Mouse (Mus musculus) WW6 (cell line): ENCODE results near the gene B430306N03Rik.
"Not testable (repeated sequence)": the region's sequence is repeated elsewhere in the genome, so short reads cannot be mapped to it uniquely, and the experiment has no call there.

ENCODE experiments used
- DNase-seq: peaks from one replicate; pipeline ENCODE4 v3.0.0-alpha.2; 2013; ENCODE audit warnings: low read depth, low spot score

B430306N03Rik gene

GRCm38 (mm10) chr17:48315905-48316579, at the start of gene B430306N03Rik:
B430306N03Rik (plus strand) TSS chr17:48316141.
- DNase-seq = not testable (repeated sequence)

DNA sequence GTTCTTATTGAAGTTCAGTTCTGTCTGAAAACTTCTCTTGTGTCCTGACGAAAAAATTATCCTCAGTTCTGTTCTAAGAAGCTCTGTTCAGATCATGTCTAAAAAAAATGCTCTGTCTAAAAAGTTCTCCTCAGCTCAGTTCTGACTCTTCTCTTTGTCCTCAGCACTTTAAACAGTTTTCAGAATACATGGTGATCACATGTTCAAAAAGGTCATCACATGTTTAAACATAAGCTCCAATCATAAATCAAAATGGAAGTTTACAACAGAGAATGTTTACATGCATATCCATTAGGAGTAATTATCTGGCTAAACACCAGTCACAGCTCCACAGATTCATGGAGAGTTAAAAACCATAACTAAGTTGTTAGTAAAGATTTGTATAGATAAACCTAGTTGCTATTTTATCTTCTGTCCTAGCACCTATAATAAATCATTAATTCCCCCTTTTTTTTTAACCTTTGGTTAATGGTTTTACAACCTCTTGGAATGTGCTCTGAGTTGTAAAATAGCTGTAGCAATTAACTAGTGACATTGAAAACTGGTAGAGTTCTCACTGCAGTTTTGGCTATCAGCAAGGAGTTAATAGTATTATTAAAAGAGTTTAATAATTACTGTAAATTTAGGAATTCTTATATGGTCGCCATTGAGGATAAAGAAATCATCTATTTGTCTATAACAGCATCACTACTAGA, 49.2 kb upstream of the B430306N03Rik start:
- no peak for DNase-seq

DNA sequence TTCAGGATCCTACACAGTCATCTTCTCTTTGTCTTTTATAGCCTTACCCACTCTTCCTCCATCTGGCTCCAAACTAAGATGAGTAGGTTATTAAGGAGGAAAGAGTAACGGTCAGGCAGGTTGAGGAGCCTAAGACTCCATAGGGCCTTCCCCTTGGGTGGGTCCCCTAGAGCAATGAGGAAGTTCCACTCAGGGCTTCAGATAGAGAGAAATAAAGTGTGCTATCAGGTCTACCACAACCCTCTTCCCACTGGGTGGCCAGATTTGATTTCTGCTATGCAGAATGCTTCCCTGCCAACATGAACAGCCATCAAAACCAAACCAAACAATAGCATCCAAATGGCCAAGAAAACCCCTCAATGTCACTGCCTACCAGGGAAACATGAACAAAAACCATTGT, 48.4 kb upstream of the B430306N03Rik start:
- DNase-seq = no peak

DNA sequence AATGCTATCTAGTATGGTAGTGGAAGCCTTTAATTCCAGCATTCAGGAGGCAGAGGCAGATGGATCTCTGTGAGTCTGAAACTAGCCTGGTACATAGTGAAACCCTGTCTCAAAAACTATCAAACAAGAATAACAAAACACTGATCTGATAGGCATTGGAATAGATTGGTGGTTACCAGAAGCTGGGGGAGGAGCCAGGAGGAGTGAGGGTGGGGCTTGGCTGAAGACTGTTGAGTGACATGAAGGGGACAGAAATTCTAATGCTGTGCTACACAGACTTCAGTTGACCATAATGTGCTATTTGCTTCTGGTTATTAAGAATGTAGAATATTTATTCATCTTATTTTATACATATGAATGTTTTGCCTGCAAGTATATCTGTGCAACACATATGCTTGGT, 47.7 kb upstream of the B430306N03Rik start:
- no peak for DNase-seq

GRCm38 (mm10) chr17:48269833-48270232, 46.1 kb upstream of the B430306N03Rik start:
- DNase-seq = no peak

GRCm38 (mm10) chr17:48272158-48272557, 43.8 kb upstream of the B430306N03Rik start:
- DNase-seq = no peak

DNA sequence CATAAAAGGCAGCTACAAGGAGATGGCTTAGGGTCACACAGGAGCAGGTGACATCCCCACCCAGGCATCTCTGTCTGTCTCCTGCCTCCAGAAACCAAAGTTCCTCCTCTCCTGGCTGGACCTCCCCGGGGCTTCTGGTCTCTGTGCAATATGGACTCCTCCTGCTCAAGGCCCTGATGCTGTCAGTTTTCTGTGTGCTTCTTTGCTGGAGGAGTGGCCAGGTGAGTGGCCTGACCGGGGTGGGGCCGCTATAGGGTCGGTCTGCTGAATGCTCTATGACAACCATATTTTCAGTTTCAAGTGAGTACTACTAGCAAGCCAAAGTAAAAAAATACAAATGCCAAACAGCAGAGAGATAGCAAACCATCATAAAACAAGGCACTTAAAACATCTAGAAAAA, 43.3 kb upstream of the B430306N03Rik start:
- DNase-seq = no peak

DNA sequence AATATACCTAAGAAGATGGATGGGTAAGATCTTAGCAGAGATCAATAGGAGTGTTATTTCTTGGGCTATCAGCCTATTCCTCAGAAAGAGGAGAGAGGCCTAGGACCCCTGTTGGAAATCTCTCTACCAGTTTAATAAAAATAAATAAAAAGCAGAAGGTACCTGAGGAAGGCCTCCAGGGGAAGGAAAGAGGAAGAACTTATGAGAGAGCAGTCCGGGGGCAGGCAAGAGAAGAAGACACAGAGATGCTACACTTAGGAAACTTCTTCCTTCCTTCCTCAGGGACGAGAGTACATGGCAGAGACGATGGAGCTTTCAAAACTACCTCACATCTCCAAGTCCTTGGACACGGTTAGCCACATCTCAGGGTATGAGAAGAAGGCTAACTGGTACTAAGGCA, 41.8 kb upstream of the B430306N03Rik start:
- DNase-seq = no peak

DNA sequence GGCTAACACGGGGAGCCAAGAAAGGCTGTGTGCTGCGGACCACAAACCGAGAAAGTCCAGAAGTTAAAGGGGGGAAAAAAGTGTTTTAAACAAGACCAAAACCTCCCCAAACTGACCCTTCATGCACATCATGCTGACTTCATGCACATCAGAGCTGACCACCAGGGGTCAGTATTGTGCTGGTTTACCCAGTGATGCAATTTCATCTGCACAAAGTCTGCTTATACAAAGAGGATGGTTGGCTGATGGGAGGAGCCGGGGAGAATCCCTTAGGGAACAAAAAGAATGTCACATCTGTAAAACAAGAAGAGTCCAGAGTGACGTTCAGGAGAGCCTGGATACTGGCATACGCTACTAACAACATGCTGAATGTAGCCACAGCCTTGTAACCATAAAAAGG, 41.1 kb upstream of the B430306N03Rik start:
- peak; percentile 40 for DNase-seq

DNA sequence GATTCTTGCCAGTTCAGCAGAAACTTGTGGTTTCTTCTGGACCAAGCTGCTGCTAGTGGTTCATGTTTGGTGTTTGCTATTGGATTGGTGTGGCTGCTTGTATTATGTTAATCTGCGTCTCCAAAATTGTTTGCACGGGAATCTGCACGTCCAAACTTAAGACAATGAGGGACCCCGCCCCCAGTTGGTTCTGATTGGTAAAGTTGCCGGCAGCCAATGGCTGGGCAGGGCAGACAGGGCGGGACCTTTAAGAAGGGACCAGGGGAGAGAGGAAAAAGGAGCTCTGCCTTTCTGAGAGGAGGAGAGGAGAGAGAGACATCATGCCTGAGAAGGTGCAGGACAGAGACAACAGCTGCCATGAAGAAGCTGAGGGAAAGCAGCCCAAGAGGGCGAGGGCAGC, 40.2 kb upstream of the B430306N03Rik start:
- no peak for DNase-seq

GRCm38 (mm10) chr17:48278381-48278780, 37.6 kb upstream of the B430306N03Rik start:
- no peak for DNase-seq

DNA sequence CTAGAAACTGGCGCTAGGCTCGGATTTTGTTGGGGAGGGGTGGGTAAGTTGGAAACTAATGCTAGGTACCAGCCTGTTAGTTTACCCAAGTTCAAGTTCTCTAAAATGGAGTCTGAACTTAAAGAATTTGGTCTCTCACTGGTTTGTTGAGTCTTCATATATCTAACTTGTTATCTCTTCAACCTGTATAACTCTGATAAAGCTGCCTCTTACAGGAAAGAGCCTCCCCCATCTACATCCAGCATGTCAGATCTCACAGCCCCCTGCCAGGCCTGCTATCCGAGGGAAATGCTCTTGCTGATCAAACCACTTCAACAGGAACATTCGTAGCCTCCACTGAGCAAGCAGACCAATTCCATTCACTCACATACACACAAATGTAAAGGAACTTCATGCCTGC, 36.9 kb upstream of the B430306N03Rik start:
- no peak for DNase-seq

- DNase-seq = no peak
Measured at GRCm38 (mm10) chr17:48280943-48281738, 34.8 kb upstream of the B430306N03Rik start.

GRCm38 (mm10) chr17:48281739-48282085, 34.2 kb upstream of the B430306N03Rik start:
- no peak for DNase-seq

- DNase-seq = no peak
Measured at GRCm38 (mm10) chr17:48286765-48287164, 29.2 kb upstream of the B430306N03Rik start.

DNA sequence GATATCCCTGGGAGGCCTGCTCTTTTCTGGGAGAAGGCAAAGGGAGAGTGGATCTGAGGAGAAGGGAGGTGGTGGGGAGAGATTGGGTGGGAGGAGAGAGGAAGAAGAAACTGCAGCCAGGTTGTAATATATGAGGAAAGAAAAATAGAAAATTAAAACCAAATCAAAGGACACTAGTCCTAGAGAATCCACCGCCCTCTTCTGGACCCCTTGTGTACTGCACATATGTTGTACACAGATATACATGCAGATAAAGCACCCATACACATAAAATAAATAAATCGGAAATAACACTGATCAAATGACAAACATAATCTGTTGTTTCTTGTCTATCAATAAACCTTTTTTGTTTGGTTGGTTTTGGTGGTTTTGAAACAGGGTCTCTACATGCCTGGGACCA, 28.7 kb upstream of the B430306N03Rik start:
- no peak for DNase-seq

- DNase-seq = no peak
Measured at GRCm38 (mm10) chr17:48293500-48294194, 22.3 kb upstream of the B430306N03Rik start.

DNA sequence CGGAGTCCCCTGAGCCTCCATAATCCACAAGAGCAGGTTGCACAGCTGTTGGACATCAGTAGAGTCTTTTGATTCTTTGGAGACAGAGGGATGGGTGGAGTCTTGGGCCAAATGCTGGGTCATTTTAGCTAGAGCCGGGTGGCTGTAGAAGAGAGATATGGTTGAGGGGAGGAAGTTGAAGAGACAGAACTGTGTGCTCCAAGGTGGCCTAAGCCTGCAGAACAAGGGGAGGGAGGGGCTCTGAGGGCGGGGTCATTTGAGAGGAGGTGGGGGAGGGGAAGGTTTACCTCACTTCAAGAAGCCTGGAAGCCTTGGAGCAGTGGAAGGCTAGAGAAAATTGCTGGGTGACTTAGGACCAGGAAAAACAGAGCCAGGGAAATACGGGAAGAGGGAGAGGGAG, 16.7 kb upstream of the B430306N03Rik start, which contains the start of gene Treml2:
Gene Treml2 (plus strand): TSS at position 296 of the 400 bp plus-strand sequence.
- no peak for DNase-seq

DNA sequence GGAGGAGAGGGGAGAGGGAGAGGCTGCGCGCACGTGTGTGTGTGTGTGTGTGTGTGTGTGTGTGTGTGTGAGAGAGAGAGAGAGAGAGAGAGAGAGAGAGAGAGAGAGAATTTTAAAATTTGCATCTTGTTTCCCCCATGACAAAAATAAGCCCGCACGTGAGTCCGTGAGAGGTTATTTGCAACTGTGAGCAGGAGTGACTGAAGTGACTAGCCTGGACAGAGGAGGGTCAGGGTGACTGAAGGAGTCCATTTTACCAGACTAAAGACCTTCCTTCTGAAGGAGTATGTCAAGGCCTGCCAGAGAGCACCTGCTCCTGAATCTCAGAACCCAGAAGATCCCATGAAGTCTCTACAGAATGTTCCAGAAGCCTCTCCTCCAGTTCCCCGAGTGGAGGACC, 16.2 kb upstream of the B430306N03Rik start:
- DNase-seq = no peak

DNA sequence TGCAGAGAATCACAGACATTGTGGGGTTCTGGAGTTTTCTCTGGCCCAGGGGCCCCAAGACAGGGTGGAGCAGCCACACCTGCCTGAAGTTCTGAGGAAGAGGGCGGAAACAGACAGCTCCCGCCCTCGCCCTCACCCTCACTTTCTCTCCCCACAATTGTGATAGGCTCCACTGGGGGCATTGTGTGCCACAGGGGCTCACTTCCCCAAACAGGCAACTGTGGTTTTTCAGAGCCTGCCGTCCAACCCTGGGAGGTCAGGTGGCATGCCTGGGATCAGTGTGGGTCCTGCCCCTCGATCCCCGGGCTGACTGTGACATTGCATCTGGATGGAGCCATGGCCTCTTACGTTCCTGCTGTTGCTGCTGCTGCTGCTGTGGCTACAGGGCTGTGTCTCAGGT, 15.7 kb upstream of the B430306N03Rik start:
- DNase-seq = no peak

GRCm38 (mm10) chr17:48300861-48301260, 15.1 kb upstream of the B430306N03Rik start:
- DNase-seq = no peak

DNA sequence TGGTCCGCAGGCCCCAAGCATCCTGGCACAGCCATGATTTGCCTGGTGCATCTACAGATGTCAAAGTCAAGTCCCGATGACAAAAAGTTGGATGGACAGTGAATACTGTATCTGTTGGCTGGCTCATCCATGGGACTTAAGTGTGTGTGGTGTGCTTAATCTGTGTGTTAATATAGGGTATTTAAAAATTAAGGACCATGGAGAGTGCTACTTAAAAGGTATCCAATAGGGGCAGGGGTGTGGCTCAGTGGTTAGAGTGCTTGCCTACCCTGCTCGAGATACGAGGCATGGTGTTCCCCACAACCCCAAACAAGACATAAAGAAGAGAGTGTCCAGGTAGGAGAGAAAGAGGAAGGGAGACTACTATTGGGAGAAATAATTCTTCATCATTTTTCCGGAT, 14.1 kb upstream of the B430306N03Rik start:
- DNase-seq = no peak
